Mouse (Mus musculus): ENCODE results near the gene Eif3d. TPM values are rescaled to one million over a fixed set of nuclear protein-coding genes. Genes with fewer than 3 reads are reported as not detected.
A peak's percentile ranks its signal among the peaks of the same experiment; 100 is the strongest.

The Eif3d gene
- total RNA-seq, 2 experiments from 2014 or later, result 80.8 to 85.2 TPM

GRCm38 (mm10) chr15:77919441-77919840 lies 51.2 kb downstream of the Eif3d start:
- DNase-seq, result no peak

GRCm38 (mm10) chr15:77916851-77917544 lies 53.6 kb downstream of the Eif3d start:
- peak; percentile 90 for DNase-seq

- DNase-seq, result no peak
Measured at GRCm38 (mm10) chr15:77915287-77915686, 55.3 kb downstream of the Eif3d start.

- DNase-seq, result no peak
Measured at GRCm38 (mm10) chr15:77914507-77914906, 56.1 kb downstream of the Eif3d start.

- no peak for DNase-seq
Measured at GRCm38 (mm10) chr15:77913054-77913453, 57.6 kb downstream of the Eif3d start.

- DNase-seq, result no peak
Measured at GRCm38 (mm10) chr15:77912585-77912984, 58.0 kb downstream of the Eif3d start.

GRCm38 (mm10) chr15:77912048-77912447 lies 58.6 kb downstream of the Eif3d start:
- no peak for DNase-seq

GRCm38 (mm10) chr15:77911065-77911464 lies 59.5 kb downstream of the Eif3d start:
- DNase-seq, result no peak

Other genes starting within 250 kb of the Eif3d start
- not detected for gene Apol9b, start 241.8 kb downstream of the Eif3d start, total RNA-seq (2021)
- under 1 TPM in 1 of 2 experiments, not detected in 1; 0.61 TPM for gene Apol8, start 213.8 kb downstream of the Eif3d start, total RNA-seq (2021)
- gene Myh9, start 128.6 kb downstream of the Eif3d start, total RNA-seq (2021), result 100 to 1,000 TPM; 117 to 155 TPM
- 100 to 1,000 TPM; 198 to 232 TPM for gene Txn2, start 41.8 kb downstream of the Eif3d start, total RNA-seq (2021)
- gene Foxred2, start 14.1 kb downstream of the Eif3d start, total RNA-seq (2021), result 1 to 10 TPM; 2.2 to 2.8 TPM
- under 1 TPM in 1 of 2 experiments, not detected in 1; 0.05 TPM for gene Cacng2, start 149.2 kb upstream of the Eif3d start, total RNA-seq (2021)
- 10 to 100 TPM; 50.9 to 53.5 TPM for gene Ift27, start 203.3 kb upstream of the Eif3d start, total RNA-seq (2021)
- over 10,000 TPM; 11,172 to 13,407 TPM for gene Pvalb, start 235.6 kb upstream of the Eif3d start, total RNA-seq (2021)